Mouse (Mus musculus): ENCODE data around the gene Gm11238. TPM values are rescaled to one million over a fixed set of nuclear protein-coding genes. Genes with fewer than 3 reads are reported as not detected.
"Not testable (repeated sequence)": the region's sequence is repeated elsewhere in the genome, so short reads cannot be mapped to it uniquely, and the experiment has no call there.

Gm11238 gene
- polyA plus RNA-seq (2012; rRNA removed): not detected in 2 replicates

- H3K27ac ChIP-seq (ENCODE audit: insufficient read depth, low read length); H3K27me3 ChIP-seq (ENCODE audit: control insufficient read depth, insufficient read depth, low read length); H3K4me3 ChIP-seq (ENCODE audit: extremely low read depth, insufficient read depth, insufficient read length); DNase-seq (ENCODE audit: low read depth in 1 of 2, low spot score in 2 of 2); H3K4me1 ChIP-seq (ENCODE audit: control insufficient read depth, insufficient read depth, insufficient read length); H3K36me3 ChIP-seq (ENCODE audit: control insufficient read depth, insufficient read depth, low read length): not testable (repeated sequence)
- WGBS: no CpG with 5 or more reads among the region's 3 CpGs
These were observed at the start of gene Gm11238 for GRCm38 (mm10) chr4:73607581-73607980. Gene Gm11238, plus strand, starts transcription at chr4:73607881.

- WGBS: 15% methylated on average over 3 of the region's 3 CpGs
These were observed 8.4 kb upstream of the Gm11238 start for GRCm38 (mm10) chr4:73599248-73599647.

GRCm38 (mm10) chr4:73622684-73623083 lies 15.0 kb downstream of the Gm11238 start, which contains the start of gene Gm11237:
Gene Gm11237, plus strand, starts transcription at chr4:73622984.
- WGBS: no CpG with 5 or more reads among the region's 3 CpGs
- not testable (repeated sequence) for H3K36me3 ChIP-seq (ENCODE audit: control insufficient read depth, insufficient read depth, low read length); H3K4me1 ChIP-seq (ENCODE audit: control insufficient read depth, insufficient read depth, insufficient read length); DNase-seq (ENCODE audit: low read depth in 1 of 2, low spot score in 2 of 2); H3K27ac ChIP-seq (ENCODE audit: insufficient read depth, low read length); H3K27me3 ChIP-seq (ENCODE audit: control insufficient read depth, insufficient read depth, low read length); H3K4me3 ChIP-seq (ENCODE audit: extremely low read depth, insufficient read depth, insufficient read length)

More at GRCm38 (mm10) chr4:73599248-73599647, 8.4 kb upstream of the Gm11238 start:
- no peaks in the 10 kb centered on the region for H3K4me1 ChIP-seq (ENCODE audit: control insufficient read depth, insufficient read depth, insufficient read length)
- no peaks in the 10 kb centered on the region for H3K27me3 ChIP-seq (ENCODE audit: control insufficient read depth, insufficient read depth, low read length)
- no peak overlapping the region for H3K4me3 ChIP-seq (ENCODE audit: extremely low read depth, insufficient read depth, insufficient read length)
- DNase-seq (ENCODE audit: low read depth in 1 of 2, low spot score in 2 of 2): no peak
- H3K36me3 ChIP-seq (ENCODE audit: control insufficient read depth, insufficient read depth, low read length): no peaks in the 10 kb centered on the region
- H3K27ac ChIP-seq (ENCODE audit: insufficient read depth, low read length): no peak overlapping the region
- no peak for TF ChIP-seq CTCF (IDR thresholded peaks at IDR 0.05; ENCODE audit: extremely low read depth, insufficient read depth, insufficient read length, insufficient replicate concordance)
- no peak for TF ChIP-seq POLR2A (IDR thresholded peaks at IDR 0.05; ENCODE audit: low read depth, low read length)

GRCm38 (mm10) chr4:73637821-73638220 lies 30.1 kb downstream of the Gm11238 start, which contains the start of gene Gm11236:
Gene Gm11236, plus strand, starts transcription at chr4:73638121.
- not testable (repeated sequence) for H3K36me3 ChIP-seq (ENCODE audit: control insufficient read depth, insufficient read depth, low read length)

GRCm38 (mm10) chr4:73661864-73662263 lies 54.2 kb downstream of the Gm11238 start:
- H3K27ac ChIP-seq (ENCODE audit: insufficient read depth, low read length); H3K36me3 ChIP-seq (ENCODE audit: control insufficient read depth, insufficient read depth, low read length); H3K4me3 ChIP-seq (ENCODE audit: extremely low read depth, insufficient read depth, insufficient read length); H3K27me3 ChIP-seq (ENCODE audit: control insufficient read depth, insufficient read depth, low read length); DNase-seq (ENCODE audit: low read depth in 1 of 2, low spot score in 2 of 2); H3K4me1 ChIP-seq (ENCODE audit: control insufficient read depth, insufficient read depth, insufficient read length): not testable (repeated sequence)
- WGBS: 86% methylated on average over 4 of the region's 4 CpGs

More at GRCm38 (mm10) chr4:73637821-73638220, 30.1 kb downstream of the Gm11238 start, which contains the start of gene Gm11236:
- DNase-seq (ENCODE audit: low read depth in 1 of 2, low spot score in 2 of 2); H3K27ac ChIP-seq (ENCODE audit: insufficient read depth, low read length); H3K4me1 ChIP-seq (ENCODE audit: control insufficient read depth, insufficient read depth, insufficient read length); H3K4me3 ChIP-seq (ENCODE audit: extremely low read depth, insufficient read depth, insufficient read length); H3K27me3 ChIP-seq (ENCODE audit: control insufficient read depth, insufficient read depth, low read length): not testable (repeated sequence)
- WGBS: no CpG with 5 or more reads among the region's 4 CpGs

GRCm38 (mm10) chr4:73668054-73668453 lies 60.4 kb downstream of the Gm11238 start, which contains the start of gene Gm11239:
Gene Gm11239, plus strand, starts transcription at chr4:73668354.
- H3K4me1 ChIP-seq (ENCODE audit: control insufficient read depth, insufficient read depth, insufficient read length); H3K4me3 ChIP-seq (ENCODE audit: extremely low read depth, insufficient read depth, insufficient read length); H3K27ac ChIP-seq (ENCODE audit: insufficient read depth, low read length); DNase-seq (ENCODE audit: low read depth in 1 of 2, low spot score in 2 of 2); H3K36me3 ChIP-seq (ENCODE audit: control insufficient read depth, insufficient read depth, low read length); H3K27me3 ChIP-seq (ENCODE audit: control insufficient read depth, insufficient read depth, low read length): not testable (repeated sequence)
- WGBS: no CpG with 5 or more reads among the region's 4 CpGs

- DNase-seq (ENCODE audit: low read depth in 1 of 2, low spot score in 2 of 2); H3K4me3 ChIP-seq (ENCODE audit: extremely low read depth, insufficient read depth, insufficient read length); H3K36me3 ChIP-seq (ENCODE audit: control insufficient read depth, insufficient read depth, low read length); H3K4me1 ChIP-seq (ENCODE audit: control insufficient read depth, insufficient read depth, insufficient read length); H3K27me3 ChIP-seq (ENCODE audit: control insufficient read depth, insufficient read depth, low read length); H3K27ac ChIP-seq (ENCODE audit: insufficient read depth, low read length): not testable (repeated sequence)
- 93% methylated on average over 2 of the region's 4 CpGs for WGBS
These were observed 75.5 kb downstream of the Gm11238 start, which contains the start of gene Gm428 for GRCm38 (mm10) chr4:73683216-73683615. Gene Gm428, plus strand, starts transcription at chr4:73683516.

Other genes with a start within 250 kb of the Gm11238 start
- not detected in 2 replicates for gene Gm11487, start 202.8 kb upstream of the Gm11238 start, polyA plus RNA-seq (2012; rRNA removed)
- not detected in 2 replicates for gene Gm11237, start 15.1 kb downstream of the Gm11238 start, polyA plus RNA-seq (2012; rRNA removed)
- not detected in 2 replicates for gene Gm11236, start 30.2 kb downstream of the Gm11238 start, polyA plus RNA-seq (2012; rRNA removed)
- not detected in 2 replicates for gene Gm11239, start 60.5 kb downstream of the Gm11238 start, polyA plus RNA-seq (2012; rRNA removed)
- gene Gm428, start 75.6 kb downstream of the Gm11238 start, polyA plus RNA-seq (2012; rRNA removed): not detected in 2 replicates
- 0.02 and 0.11 TPM in 2 replicates for gene Rasef, start 183.1 kb downstream of the Gm11238 start, polyA plus RNA-seq (2012; rRNA removed)

Measured in spleen, adult 2 months (tissue).